Mouse (Mus musculus) layer of hippocampus, adult 18-20 months (tissue): ENCODE measurements around the gene Auts2. TPM values are rescaled to one million over a fixed set of nuclear protein-coding genes. Genes with fewer than 3 reads are reported as not detected.

ENCODE experiments used
- DNase-seq, 2 experiments: peaks; one replicate each; pipeline ENCODE4 v3.0.0; 2022; ENCODE audit warnings: low spot score in 2 of 2
- total RNA-seq, 2 experiments: library from RNA; stranded (reverse); gene quantifications; 2 replicates each; pipeline ENCODE4 v1.2.3; 2021

The Auts2 gene
- total RNA-seq, 2 experiments from 2014 or later, result 142 to 145 TPM

DNA sequence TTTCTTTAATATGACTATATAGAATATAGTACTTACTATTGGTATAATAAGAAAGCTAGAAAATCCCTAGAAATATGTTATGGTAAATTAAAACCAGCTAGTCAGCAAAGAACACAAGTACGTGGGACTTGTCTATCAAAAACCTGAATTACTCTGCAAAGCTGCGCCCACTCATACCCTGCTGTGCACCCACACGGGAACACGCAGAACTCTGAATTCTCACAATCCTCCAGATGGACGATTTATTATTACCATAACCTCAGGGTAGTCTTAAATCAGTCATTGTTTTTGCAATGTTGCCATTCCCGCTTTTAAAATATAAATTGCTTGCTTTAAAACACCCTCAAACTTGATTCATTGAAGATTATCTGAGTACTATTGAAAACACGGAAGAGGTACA lies 84.6 kb downstream of the Auts2 start:
- peak; percentile 78 to 93 for DNase-seq

- peak in 1 of 2 experiments; percentile 21 for DNase-seq
These were observed 90.8 kb downstream of the Auts2 start for GRCm38 (mm10) chr5:132452381-132452780.

GRCm38 (mm10) chr5:132450071-132450470 lies 93.1 kb downstream of the Auts2 start:
- no peak for DNase-seq

DNA sequence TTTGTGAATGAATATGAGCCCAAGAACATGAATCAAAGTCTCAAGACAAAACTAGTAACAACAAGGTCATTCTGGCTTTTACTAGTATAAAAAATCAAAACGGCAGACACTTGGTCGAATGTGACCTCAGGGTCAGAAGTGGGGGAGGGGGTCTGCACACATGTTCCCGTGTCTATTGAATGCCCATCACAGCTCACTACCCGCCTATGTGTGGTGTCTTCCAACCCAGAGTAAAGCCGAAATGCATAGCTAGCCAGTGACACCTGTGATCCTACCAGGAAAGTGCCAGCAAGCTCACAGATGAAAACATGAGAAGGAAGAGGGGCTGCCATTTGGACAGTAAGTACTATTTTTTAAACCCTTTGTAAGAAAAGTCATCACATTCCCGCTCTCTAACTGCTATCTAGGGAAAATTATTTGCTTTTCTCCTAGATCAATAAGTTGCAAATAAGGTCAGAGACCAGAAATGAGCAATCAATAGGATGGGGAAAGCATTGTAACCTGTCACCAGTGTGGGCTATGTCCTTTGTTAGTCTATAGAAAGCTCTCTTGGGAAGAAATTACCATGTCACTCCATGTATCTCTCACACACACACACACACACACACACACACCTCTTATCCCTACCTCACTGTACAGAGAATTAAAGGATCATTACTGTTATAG lies 94.6 kb downstream of the Auts2 start:
- no peak for DNase-seq

- peak in 1 of 2 experiments; percentile 23 for DNase-seq
These were observed 97.8 kb downstream of the Auts2 start for GRCm38 (mm10) chr5:132445213-132445954.

DNA sequence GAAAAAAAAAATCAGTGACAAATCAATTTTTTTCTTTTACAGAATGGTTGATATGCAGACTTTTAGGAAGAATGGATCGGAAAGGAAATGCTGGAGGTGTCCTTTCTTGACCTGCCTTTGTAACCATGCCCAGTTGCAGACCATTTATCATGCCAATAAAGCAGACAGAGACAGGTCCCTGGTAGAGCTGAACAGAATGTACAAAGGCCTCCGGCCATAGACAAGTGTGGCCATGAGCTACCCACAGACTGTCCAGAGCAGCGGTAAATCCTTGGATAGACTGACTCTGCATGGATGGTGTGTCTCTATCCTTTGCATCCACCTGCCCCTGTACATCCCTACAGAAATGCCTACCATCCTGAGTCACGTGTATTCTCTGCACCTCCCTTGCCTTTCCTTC lies 100.2 kb downstream of the Auts2 start:
- DNase-seq, result no peak

DNA sequence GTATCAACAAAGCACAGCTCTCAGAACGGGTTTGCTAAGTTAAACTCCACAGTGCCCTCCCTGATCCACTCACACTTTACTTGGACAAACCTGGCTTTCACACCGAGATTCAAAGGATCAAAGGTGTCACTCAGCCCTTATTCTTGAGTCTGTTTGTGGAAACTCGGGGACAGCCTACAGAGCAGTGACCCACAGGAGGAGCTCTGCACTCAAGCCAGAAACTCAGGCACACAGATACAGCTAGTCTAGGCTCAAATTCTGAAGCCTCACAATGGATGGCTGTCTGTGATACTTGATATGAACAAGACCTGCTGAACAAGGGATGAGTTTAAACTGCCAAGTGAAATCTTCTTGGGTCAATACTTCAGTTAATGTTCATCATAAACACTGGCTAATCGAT lies 104.7 kb downstream of the Auts2 start:
- no peak for DNase-seq

- peak in 1 of 2 experiments; percentile 24 for DNase-seq
These were observed 105.2 kb downstream of the Auts2 start for GRCm38 (mm10) chr5:132437994-132438393.

- no peak for DNase-seq
These were observed 105.7 kb downstream of the Auts2 start for GRCm38 (mm10) chr5:132437478-132437877.

DNA sequence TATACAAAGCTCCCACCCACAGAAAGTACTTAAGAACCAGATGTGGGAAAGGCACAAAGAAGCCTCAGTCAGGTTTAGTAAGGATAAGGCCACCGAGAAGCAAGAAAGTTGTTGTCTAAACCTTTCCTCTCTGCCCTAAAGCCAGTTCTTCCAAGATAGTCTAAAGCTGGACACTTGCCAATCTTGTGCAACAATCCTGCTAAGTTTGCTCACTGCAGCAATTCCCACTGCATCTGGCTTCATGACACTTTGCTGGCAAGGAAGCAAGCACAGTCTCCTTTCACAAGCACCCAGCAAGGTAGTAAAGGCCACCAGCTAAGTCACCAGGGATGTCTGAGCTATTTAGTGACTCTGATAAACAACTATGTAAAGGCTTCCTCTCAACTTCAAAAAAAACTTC lies 106.2 kb downstream of the Auts2 start:
- no peak for DNase-seq

DNA sequence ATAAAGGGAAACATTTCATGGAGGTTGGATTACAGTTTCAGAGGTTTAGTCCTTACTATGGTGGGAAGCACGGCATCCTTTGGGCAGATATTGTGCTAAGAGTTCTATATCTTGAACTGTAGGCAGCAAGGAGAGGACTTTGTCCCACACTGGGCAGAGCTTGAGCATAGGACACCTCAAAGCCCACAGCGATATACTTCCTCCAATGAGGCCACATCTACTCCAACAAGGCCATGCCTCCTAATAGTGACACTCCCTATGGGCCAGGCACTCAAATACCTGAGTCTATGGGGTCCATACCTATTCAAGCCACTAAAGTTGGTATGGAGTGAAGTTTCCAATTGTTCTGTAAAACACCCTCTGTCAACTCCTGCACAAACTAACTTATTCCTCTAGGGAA lies 106.7 kb downstream of the Auts2 start:
- DNase-seq, result no peak

GRCm38 (mm10) chr5:132435401-132435800 lies 107.7 kb downstream of the Auts2 start:
- no peak for DNase-seq

DNA sequence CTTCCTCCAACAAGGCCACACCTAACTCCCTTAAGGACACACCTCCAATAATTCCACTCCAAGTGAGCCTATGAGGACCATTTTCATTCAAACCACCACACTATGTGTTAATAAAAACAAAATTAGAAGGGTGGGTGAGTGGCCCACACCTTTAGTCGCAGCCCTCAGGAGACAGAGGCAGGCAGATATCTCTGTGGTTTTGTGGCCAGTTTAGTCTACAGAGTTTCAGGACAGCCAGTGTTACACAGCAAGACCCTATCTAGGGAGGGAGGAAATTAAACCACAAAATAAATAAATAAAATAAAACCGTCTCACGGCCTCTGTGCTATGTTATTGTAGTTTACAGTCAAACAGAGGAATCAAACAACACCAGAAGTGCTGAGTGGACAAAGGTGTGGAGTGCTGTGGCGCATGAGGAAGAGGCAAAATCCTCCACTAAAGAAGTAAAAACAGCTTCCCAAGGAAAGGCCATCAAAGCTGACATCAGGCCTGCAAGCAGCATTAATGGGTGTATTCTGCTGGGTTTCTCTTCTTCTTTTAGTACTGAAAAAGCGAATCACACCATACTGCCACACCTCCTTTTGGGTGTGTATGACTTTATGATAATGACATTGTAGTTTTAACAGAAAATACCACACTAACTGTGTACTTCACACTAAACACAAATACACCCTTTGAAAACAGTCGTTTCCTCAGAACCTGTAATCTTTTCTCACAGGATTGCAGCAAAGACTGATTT lies 109.6 kb downstream of the Auts2 start:
- no peak for DNase-seq

GRCm38 (mm10) chr5:132429363-132429762 lies 113.8 kb downstream of the Auts2 start:
- no peak for DNase-seq

- DNase-seq, result no peak
These were observed 116.8 kb downstream of the Auts2 start for GRCm38 (mm10) chr5:132426342-132426741.

GRCm38 (mm10) chr5:132425792-132426309 lies 117.3 kb downstream of the Auts2 start:
- peak in 1 of 2 experiments; percentile 31 for DNase-seq

DNA sequence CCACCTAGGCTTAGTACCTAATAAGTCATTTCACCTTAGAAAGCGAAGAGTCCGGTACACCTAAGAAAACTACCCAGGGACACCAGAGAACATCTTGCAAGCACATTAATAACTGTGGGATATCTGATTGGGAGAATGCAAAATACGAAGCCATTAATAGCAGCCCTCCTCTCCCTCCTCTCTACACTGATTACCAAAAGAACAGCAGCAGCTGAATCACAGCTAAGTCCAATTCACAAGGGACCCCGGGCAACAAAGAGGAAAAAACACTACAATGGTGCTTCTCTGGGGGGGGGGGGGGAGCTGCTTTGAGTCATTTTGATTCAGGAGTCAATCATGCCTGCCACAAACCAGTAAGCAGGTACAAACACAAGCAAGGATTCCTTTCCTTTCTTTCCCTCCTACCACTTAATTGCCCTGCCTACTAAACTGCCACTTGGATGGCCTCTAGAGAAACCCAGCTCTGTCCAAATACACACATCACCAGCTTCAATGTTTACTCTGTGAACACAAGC lies 132.7 kb downstream of the Auts2 start:
- no peak for DNase-seq

DNA sequence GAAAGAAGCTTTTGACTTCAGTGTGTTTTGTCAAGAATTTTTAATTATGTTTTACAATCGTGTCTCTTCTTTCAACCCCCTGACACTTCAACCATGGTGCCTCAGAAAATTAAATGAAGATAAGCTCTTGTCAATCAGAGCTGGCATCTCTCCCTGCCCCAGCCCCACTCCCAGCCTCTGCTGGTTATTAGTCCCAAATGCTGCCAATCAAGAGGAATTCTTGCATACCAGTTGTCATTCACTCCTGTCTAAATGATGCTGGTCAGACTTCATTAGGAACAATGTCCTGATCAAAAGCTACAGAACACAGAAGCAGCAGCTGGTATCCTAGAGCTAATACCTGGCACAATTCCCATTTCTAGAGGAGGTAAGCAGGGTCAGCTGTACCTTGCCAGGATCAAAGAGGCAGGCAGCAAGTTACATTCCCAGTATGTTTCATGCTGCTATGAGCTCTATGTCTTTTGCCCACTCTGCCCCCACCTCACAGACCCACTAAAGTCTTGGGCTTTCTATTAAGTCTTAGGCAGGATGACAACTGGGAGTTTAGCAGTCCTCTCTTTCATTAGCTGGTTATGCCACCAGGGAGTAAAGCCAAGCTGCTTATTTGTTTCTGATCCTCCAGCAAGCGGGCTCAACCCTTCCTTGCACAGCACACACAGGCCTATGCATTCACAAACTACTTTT lies 134.1 kb downstream of the Auts2 start:
- DNase-seq, result no peak

- DNase-seq, result no peak
These were observed 142.6 kb downstream of the Auts2 start for GRCm38 (mm10) chr5:132400556-132400955.

DNA sequence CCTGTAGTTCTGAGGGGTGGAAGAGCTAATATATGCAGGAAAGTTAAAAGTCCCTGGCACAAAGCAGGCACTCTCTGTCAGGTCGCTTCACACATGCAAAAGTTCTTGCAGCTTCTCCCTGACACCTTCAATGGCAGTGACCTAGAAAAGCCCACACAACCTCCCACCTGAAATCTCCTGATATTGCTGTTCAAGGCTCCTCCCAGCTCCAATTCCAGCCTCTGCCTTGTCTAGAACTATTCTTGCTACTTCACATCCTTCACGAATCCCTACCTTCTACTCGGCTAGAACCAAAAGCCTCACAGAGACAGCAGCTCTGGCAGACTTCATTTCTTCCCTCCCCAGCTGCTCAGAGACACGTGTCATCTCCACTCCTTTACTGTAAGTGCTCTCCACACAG lies 143.7 kb downstream of the Auts2 start:
- no peak for DNase-seq

- DNase-seq, result no peak
These were observed 147.2 kb downstream of the Auts2 start for GRCm38 (mm10) chr5:132395922-132396321.
